Mouse (Mus musculus): ENCODE measurements around the gene Leng8. TPM values are rescaled to one million over a fixed set of nuclear protein-coding genes. Genes with fewer than 3 reads are reported as not detected.

Gene Leng8
- total RNA-seq (2012; rRNA removed): 77.2 and 115 TPM in 2 replicates

DNA sequence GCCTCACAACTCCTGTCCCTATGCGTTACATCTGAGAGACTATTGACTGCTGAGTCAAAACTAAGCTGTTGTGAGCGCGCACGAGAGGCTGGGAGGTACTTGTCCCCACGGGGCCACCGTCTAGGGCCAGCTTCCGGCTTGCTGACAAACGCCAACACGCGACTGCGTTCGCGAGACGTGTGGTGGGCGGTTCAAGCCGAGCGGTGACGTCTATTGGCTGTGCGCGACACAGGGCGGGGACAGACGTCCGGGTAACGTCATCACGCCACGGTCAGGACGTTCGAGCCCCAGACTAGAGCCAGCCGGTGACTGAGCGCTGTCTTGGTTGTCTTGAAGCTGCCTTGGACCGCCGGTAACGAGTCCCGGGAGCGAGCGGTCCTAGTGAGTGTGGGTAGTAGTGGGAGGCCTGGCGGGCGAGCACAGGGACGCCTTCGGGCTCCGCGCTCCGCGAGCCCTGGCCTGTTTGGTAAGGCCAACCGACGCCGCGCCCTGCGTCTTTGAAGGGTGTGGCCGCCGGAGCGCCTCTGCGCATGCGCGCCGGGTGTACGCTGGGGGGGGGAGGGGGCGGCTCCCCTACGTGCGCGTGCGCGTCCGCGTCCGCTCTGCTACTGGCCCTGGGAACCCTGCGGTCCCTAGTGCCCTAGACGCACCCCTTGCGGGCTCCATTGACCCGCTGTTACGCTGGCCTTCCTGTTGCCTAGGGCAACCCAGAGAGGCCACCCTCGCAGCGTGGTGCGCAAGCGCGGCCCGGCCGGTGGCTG lies at the start of gene Leng8:
Gene Leng8, plus strand, starts transcription at position 269 of the 761 bp plus-strand sequence.
- no peaks in the 10 kb centered on the region for H3K9me3 ChIP-seq (ENCODE audit: control insufficient read depth, insufficient read depth, low read depth, low read length)
- H3K4me1 ChIP-seq (ENCODE audit: control insufficient read depth in 2 of 2, insufficient read depth in 2 of 2, low read length in 2 of 2, poor library complexity in 1 of 2): peaks cover 0 to 5% of the 10 kb centered on the region in 2 experiments; a peak in 1 of 4 replicates
- H3K27ac ChIP-seq (ENCODE audit: insufficient read depth, low read depth, low read length, poor library complexity, severe bottlenecking): peak within 1 kb of the TSS; percentile 95
- H3K36me3 ChIP-seq (ENCODE audit: control insufficient read depth, insufficient read depth, low read length, poor library complexity, severe bottlenecking): peaks cover 49% of the 10 kb centered on the region
- H3K4me3 ChIP-seq (ENCODE audit: insufficient read depth in 1 of 2, low read depth in 1 of 2, low read length in 2 of 2, poor library complexity in 1 of 2, severe bottlenecking in 1 of 2): peak within 1 kb of the TSS; percentile 83 to 88
- peak within 1 kb of the TSS; percentile 97 for H3K9ac ChIP-seq (ENCODE audit: insufficient read depth, low read depth, low read length, poor library complexity, severe bottlenecking)
- TF ChIP-seq HCFC1 (IDR thresholded peaks at IDR 0.05; ENCODE audit: borderline replicate concordance, insufficient read depth, low read length): peak; percentile 83; the same call in 1 of the 2 replicates
- peak; percentile 82 for TF ChIP-seq MAFK (IDR thresholded peaks at IDR 0.05; ENCODE audit: insufficient read depth, low read depth, low read length)
- TF ChIP-seq CHD2 (IDR thresholded peaks at IDR 0.05; ENCODE audit: low read depth, low read length): peak; percentile 54
- TF ChIP-seq ZC3H11A (IDR thresholded peaks at IDR 0.05; ENCODE audit: borderline replicate concordance, low read depth, low read length): no peak
- in situ Hi-C loops (cut with MboI; ENCODE audit: low sequenced_read_pairs in 2 of 2, unreplicated experiment in 2 of 2): loop anchor here in 1 of 2 experiments (25.0 kb wide), 1 partner anchor 300 kb away; the partner anchor contains the start of gene Rdh13
- DNase-seq (ENCODE audit: low read depth, low spot score): peak; percentile 95

GRCm38 (mm10) chr7:4087238-4087895 lies 49.5 kb upstream of the Leng8 start:
- in situ Hi-C loops (cut with MboI; ENCODE audit: low sequenced_read_pairs in 2 of 2, unreplicated experiment in 2 of 2): no loop called here
- Histone ChIP-seq H3K36me3 (ENCODE audit: control insufficient read depth, insufficient read depth, low read length, poor library complexity, severe bottlenecking) (no peaks in the 10 kb centered on the region), H3K9me3 (ENCODE audit: control insufficient read depth, insufficient read depth, low read depth, low read length) (no peaks in the 10 kb centered on the region), H3K27ac (ENCODE audit: insufficient read depth, low read depth, low read length, poor library complexity, severe bottlenecking) (no peak overlapping the region), H3K9ac (ENCODE audit: insufficient read depth, low read depth, low read length, poor library complexity, severe bottlenecking) (no peak overlapping the region), H3K4me1 (ENCODE audit: control insufficient read depth in 2 of 2, insufficient read depth in 2 of 2, low read length in 2 of 2, poor library complexity in 1 of 2) (no peaks in the 10 kb centered on the region), H3K4me3 (ENCODE audit: insufficient read depth in 1 of 2, low read depth in 1 of 2, low read length in 2 of 2, poor library complexity in 1 of 2, severe bottlenecking in 1 of 2) (no peak overlapping the region)
- no peak for TF ChIP-seq MAFK (IDR thresholded peaks at IDR 0.05; ENCODE audit: insufficient read depth, low read depth, low read length)
- TF ChIP-seq ZNF384 (IDR thresholded peaks at IDR 0.05; ENCODE audit: low read depth, low read length): no peak
- TF ChIP-seq HCFC1 (IDR thresholded peaks at IDR 0.05; ENCODE audit: borderline replicate concordance, insufficient read depth, low read length): no peak
- TF ChIP-seq ZC3H11A (IDR thresholded peaks at IDR 0.05; ENCODE audit: borderline replicate concordance, low read depth, low read length): no peak
- no peak for TF ChIP-seq CHD2 (IDR thresholded peaks at IDR 0.05; ENCODE audit: low read depth, low read length)
- DNase-seq (ENCODE audit: low read depth, low spot score): no peak

- DNase-seq (ENCODE audit: low read depth, low spot score): no peak
- in situ Hi-C loops (cut with MboI; ENCODE audit: low sequenced_read_pairs in 2 of 2, unreplicated experiment in 2 of 2): no loop called here
- Histone ChIP-seq H3K27ac (ENCODE audit: insufficient read depth, low read depth, low read length, poor library complexity, severe bottlenecking) (no peak overlapping the region), H3K4me1 (ENCODE audit: control insufficient read depth in 2 of 2, insufficient read depth in 2 of 2, low read length in 2 of 2, poor library complexity in 1 of 2) (no peaks in the 10 kb centered on the region), H3K4me3 (ENCODE audit: insufficient read depth in 1 of 2, low read depth in 1 of 2, low read length in 2 of 2, poor library complexity in 1 of 2, severe bottlenecking in 1 of 2) (no peak overlapping the region), H3K36me3 (ENCODE audit: control insufficient read depth, insufficient read depth, low read length, poor library complexity, severe bottlenecking) (no peaks in the 10 kb centered on the region), H3K9ac (ENCODE audit: insufficient read depth, low read depth, low read length, poor library complexity, severe bottlenecking) (no peak overlapping the region), H3K9me3 (ENCODE audit: control insufficient read depth, insufficient read depth, low read depth, low read length) (no peaks in the 10 kb centered on the region)
- no peak for TF ChIP-seq CHD2 (IDR thresholded peaks at IDR 0.05; ENCODE audit: low read depth, low read length)
These were observed 48.9 kb upstream of the Leng8 start for GRCm38 (mm10) chr7:4087896-4088480.

DNA sequence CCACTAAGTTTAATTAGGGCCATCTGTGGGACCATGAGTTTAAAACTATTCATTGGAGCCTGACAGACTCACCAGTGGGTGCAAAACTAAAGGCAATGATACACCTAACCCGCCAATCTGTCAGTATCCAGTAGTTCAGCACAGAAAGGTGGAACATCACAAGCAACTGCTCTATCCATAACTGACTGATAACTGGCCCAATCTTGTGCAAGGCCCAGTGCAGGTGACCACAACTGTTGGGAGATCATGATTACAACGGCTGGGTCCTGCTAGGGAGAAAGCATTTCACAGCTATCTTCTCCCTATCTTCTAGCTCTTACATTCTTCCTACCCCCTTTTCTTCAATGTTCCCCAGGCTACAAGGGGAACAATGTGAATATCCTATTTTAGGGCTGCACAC lies 48.2 kb upstream of the Leng8 start:
- in situ Hi-C loops (cut with MboI; ENCODE audit: low sequenced_read_pairs in 2 of 2, unreplicated experiment in 2 of 2): no loop called here
- H3K9me3 ChIP-seq (ENCODE audit: control insufficient read depth, insufficient read depth, low read depth, low read length): no peaks in the 10 kb centered on the region
- TF ChIP-seq ZNF384 (IDR thresholded peaks at IDR 0.05; ENCODE audit: low read depth, low read length) (no peak), HCFC1 (IDR thresholded peaks at IDR 0.05; ENCODE audit: borderline replicate concordance, insufficient read depth, low read length) (no peak), CHD2 (IDR thresholded peaks at IDR 0.05; ENCODE audit: low read depth, low read length) (no peak), ZC3H11A (IDR thresholded peaks at IDR 0.05; ENCODE audit: borderline replicate concordance, low read depth, low read length) (no peak), MAFK (IDR thresholded peaks at IDR 0.05; ENCODE audit: insufficient read depth, low read depth, low read length) (no peak)
- H3K4me3 ChIP-seq (ENCODE audit: insufficient read depth in 1 of 2, low read depth in 1 of 2, low read length in 2 of 2, poor library complexity in 1 of 2, severe bottlenecking in 1 of 2): no peak overlapping the region
- no peak overlapping the region for H3K9ac ChIP-seq (ENCODE audit: insufficient read depth, low read depth, low read length, poor library complexity, severe bottlenecking)
- no peak overlapping the region for H3K27ac ChIP-seq (ENCODE audit: insufficient read depth, low read depth, low read length, poor library complexity, severe bottlenecking)
- no peaks in the 10 kb centered on the region for H3K36me3 ChIP-seq (ENCODE audit: control insufficient read depth, insufficient read depth, low read length, poor library complexity, severe bottlenecking)
- H3K4me1 ChIP-seq (ENCODE audit: control insufficient read depth in 2 of 2, insufficient read depth in 2 of 2, low read length in 2 of 2, poor library complexity in 1 of 2): no peaks in the 10 kb centered on the region
- DNase-seq (ENCODE audit: low read depth, low spot score): no peak

All from ES-E14 (cell line).